Mouse (Mus musculus): ENCODE results near the gene Amy2a2. TPM values are rescaled to one million over a fixed set of nuclear protein-coding genes. Genes with fewer than 3 reads are reported as not detected.
"Not testable (repeated sequence)": the region's sequence is repeated elsewhere in the genome, so short reads cannot be mapped to it uniquely, and the experiment has no call there.

Amy2a2 gene
- 4.4 and 7.0 TPM in 2 replicates for polyA plus RNA-seq (2015; fragmentation: Nextera tagmentation; extraction: Ambion mirVana)

- not testable (repeated sequence) for H3K9me3 ChIP-seq (ENCODE audit: control insufficient read depth, low read length); H3K4me2 ChIP-seq (replicated peaks; ENCODE audit: low read depth); H3K27me3 ChIP-seq (ENCODE audit: control insufficient read depth, insufficient read depth, low read length); H3K4me3 ChIP-seq (ENCODE audit: low read depth, low read length); DNase-seq (ENCODE audit: low spot score); H3K27ac ChIP-seq (replicated peaks); H3K36me3 ChIP-seq (ENCODE audit: control insufficient read depth, insufficient read depth, low read length); H3K9ac ChIP-seq (ENCODE audit: low read length); H3K4me1 ChIP-seq (replicated peaks; ENCODE audit: control insufficient read depth, insufficient read depth); ATAC-seq (ENCODE audit: low FRiP score, low TSS enrichment)
- no CpG with 5 or more reads among the region's 4 CpGs for WGBS
Measured at GRCm38 (mm10) chr3:113356558-113356957, at the start of gene Amy2a2. Gene Amy2a2, minus strand, starts transcription at chr3:113356658.

DNA sequence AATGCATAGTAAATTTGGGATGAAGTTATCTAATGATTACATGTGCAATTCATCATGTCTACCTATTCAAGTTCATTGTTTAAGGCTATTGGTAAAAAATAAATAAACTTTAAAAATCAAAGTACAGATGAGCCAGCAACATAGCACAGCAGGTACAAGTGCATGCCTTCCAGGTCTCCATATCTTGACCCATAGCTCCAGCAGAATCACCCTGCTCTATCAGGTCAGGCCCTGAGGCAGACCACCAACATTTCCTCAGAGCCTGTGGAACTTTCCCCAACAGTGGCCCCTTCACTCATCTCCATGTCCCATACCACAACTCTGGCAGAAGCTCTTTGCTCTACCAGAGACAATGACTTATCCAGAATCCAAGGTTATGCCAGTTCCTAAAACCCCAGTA, 11.0 kb downstream of the Amy2a2 start:
- H3K4me2 ChIP-seq (replicated peaks; ENCODE audit: low read depth); H3K9ac ChIP-seq (ENCODE audit: low read length); ATAC-seq (ENCODE audit: low FRiP score, low TSS enrichment); H3K9me3 ChIP-seq (ENCODE audit: control insufficient read depth, low read length); H3K27ac ChIP-seq (replicated peaks); H3K4me1 ChIP-seq (replicated peaks; ENCODE audit: control insufficient read depth, insufficient read depth); H3K4me3 ChIP-seq (ENCODE audit: low read depth, low read length); H3K27me3 ChIP-seq (ENCODE audit: control insufficient read depth, insufficient read depth, low read length); DNase-seq (ENCODE audit: low spot score); H3K36me3 ChIP-seq (ENCODE audit: control insufficient read depth, insufficient read depth, low read length): not testable (repeated sequence)

DNA sequence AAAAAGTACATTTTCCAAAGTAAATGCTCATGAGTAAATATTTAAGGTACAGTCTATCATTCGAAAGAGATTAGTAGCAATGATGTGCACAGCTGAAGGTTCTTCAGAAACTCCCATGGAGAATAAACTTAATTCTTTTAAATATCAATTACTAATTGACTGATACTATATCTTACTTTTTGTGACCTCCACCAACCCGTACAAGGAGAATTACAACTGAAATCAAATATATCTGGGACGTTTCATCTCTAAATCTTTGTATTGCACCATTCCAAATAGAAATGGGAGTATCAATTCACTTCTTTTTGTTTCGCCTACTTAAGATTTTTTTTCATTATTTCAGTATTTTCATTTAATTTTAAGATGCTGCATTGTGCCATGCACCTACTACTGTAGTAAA, 32.5 kb downstream of the Amy2a2 start, which contains the start of gene Amy2a3:
TSS of gene Amy2a3 (minus strand) at position 101 of the 400 bp plus-strand sequence.
- not testable (repeated sequence) for H3K9ac ChIP-seq (ENCODE audit: low read length); ATAC-seq (ENCODE audit: low FRiP score, low TSS enrichment); H3K27ac ChIP-seq (replicated peaks); H3K4me3 ChIP-seq (ENCODE audit: low read depth, low read length); H3K4me1 ChIP-seq (replicated peaks; ENCODE audit: control insufficient read depth, insufficient read depth); H3K9me3 ChIP-seq (ENCODE audit: control insufficient read depth, low read length); H3K4me2 ChIP-seq (replicated peaks; ENCODE audit: low read depth); H3K27me3 ChIP-seq (ENCODE audit: control insufficient read depth, insufficient read depth, low read length); H3K36me3 ChIP-seq (ENCODE audit: control insufficient read depth, insufficient read depth, low read length); DNase-seq (ENCODE audit: low spot score)
- WGBS = no CpG with 5 or more reads among the region's 4 CpGs

DNA sequence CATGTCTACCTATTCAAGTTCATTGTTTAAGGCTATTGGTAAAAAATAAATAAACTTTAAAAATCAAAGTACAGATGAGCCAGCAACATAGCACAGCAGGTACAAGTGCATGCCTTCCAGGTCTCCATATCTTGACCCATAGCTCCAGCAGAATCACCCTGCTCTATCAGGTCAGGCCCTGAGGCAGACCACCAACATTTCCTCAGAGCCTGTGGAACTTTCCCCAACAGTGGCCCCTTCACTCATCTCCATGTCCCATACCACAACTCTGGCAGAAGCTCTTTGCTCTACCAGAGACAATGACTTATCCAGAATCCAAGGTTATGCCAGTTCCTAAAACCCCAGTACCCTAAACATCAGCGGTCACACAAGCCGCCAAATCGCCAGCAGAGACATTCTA, 43.5 kb downstream of the Amy2a2 start:
- H3K27ac ChIP-seq (replicated peaks); ATAC-seq (ENCODE audit: low FRiP score, low TSS enrichment); H3K9ac ChIP-seq (ENCODE audit: low read length); H3K4me3 ChIP-seq (ENCODE audit: low read depth, low read length); H3K36me3 ChIP-seq (ENCODE audit: control insufficient read depth, insufficient read depth, low read length); DNase-seq (ENCODE audit: low spot score); H3K27me3 ChIP-seq (ENCODE audit: control insufficient read depth, insufficient read depth, low read length); H3K9me3 ChIP-seq (ENCODE audit: control insufficient read depth, low read length); H3K4me1 ChIP-seq (replicated peaks; ENCODE audit: control insufficient read depth, insufficient read depth); H3K4me2 ChIP-seq (replicated peaks; ENCODE audit: low read depth): not testable (repeated sequence)
- no CpG with 5 or more reads among the region's 3 CpGs for WGBS

Other genes with a start within 250 kb of the Amy2a2 start
- 0.41 and 0.57 TPM in 2 replicates for gene Amy2a5, start 97.8 kb downstream of the Amy2a2 start, polyA plus RNA-seq (2015; fragmentation: Nextera tagmentation; extraction: Ambion mirVana)
- 4.4 and 7.0 TPM in 2 replicates for gene Amy2a4, start 65.2 kb downstream of the Amy2a2 start, polyA plus RNA-seq (2015; fragmentation: Nextera tagmentation; extraction: Ambion mirVana)
- gene Amy2a3, start 32.6 kb downstream of the Amy2a2 start, polyA plus RNA-seq (2015; fragmentation: Nextera tagmentation; extraction: Ambion mirVana) = 4.4 and 7.0 TPM in 2 replicates
- gene Amy2a1, start 175.8 kb upstream of the Amy2a2 start, polyA plus RNA-seq (2015; fragmentation: Nextera tagmentation; extraction: Ambion mirVana) = 3.9 TPM in 1 of 2 replicates, not detected in the other